Mouse (Mus musculus) liver, embryonic 14.5 days (tissue): ENCODE data around the gene Tmem80. TPM values are rescaled to one million over a fixed set of nuclear protein-coding genes. Genes with fewer than 3 reads are reported as not detected.

Source experiments
- ATAC-seq: fragments of 200-750 bp; cut with Nextera tagmentation; 2 replicates; pipeline ENCODE4 v1.8.0; 2017; ENCODE audit warnings: moderate number of reproducible peaks, mild to moderate bottlenecking, moderate library complexity; ENCODE audit not compliant: insufficient read depth
- DNase-seq, 3 experiments: peaks; one replicate each; pipeline ENCODE4 v3.0.0-alpha.2; 2012 to 2013; ENCODE audit warnings: low read depth in 3 of 3, low spot score in 3 of 3
- H3K27ac ChIP-seq: fragments of 300-500 bp; sonication (generic); 2 replicates; pipeline ENCODE4 v1.5.1; 2014; ENCODE audit warnings: moderate library complexity, mild to moderate bottlenecking, control low read depth, inconsistent platforms
- H3K27me3 ChIP-seq: fragments of 300-500 bp; sonication (generic); 2 replicates; pipeline ENCODE4 v1.6.1; 2014; ENCODE audit warnings: mild to moderate bottlenecking, low read length, moderate library complexity; ENCODE audit not compliant: control insufficient read depth, insufficient read depth
- H3K36me3 ChIP-seq: fragments of 300-500 bp; sonication (generic); replicated peaks from 2 replicates; pipeline ENCODE4 v1.6.1; 2014; ENCODE audit warnings: low read depth; ENCODE audit not compliant: control insufficient read depth, insufficient read depth
- H3K4me1 ChIP-seq, 2 experiments: fragments of 200-500 bp in 1 of 2; fragments of 300-500 bp in 1 of 2; sonication (generic) in 1 of 2; replicated peaks; 2 replicates each; pipeline ENCODE4 v1.6.1; 2012 to 2014; ENCODE audit warnings: antibody characterized with exemption in 1 of 2, inconsistent platforms in 1 of 2, low read length in 1 of 2; ENCODE audit not compliant: control insufficient read depth in 2 of 2, insufficient read depth in 2 of 2
- H3K4me2 ChIP-seq: fragments of 300-500 bp; sonication (generic); 2 replicates; pipeline ENCODE4 v1.6.1; 2014; ENCODE audit warnings: low read depth, mild to moderate bottlenecking, control low read depth, moderate library complexity
- H3K4me3 ChIP-seq, 2 experiments: fragments of 200-500 bp in 1 of 2; fragments of 300-500 bp in 1 of 2; sonication (generic) in 1 of 2; 2 replicates each; pipeline ENCODE4 v1.5.1; 2012 to 2014; ENCODE audit warnings: low read depth in 2 of 2, low read length in 2 of 2, mild to moderate bottlenecking in 2 of 2, control low read depth in 1 of 2, inconsistent platforms in 1 of 2, moderate library complexity in 1 of 2; ENCODE audit not compliant: insufficient read depth in 1 of 2
- H3K9ac ChIP-seq: fragments of 300-500 bp; sonication (generic); replicated peaks from 2 replicates; pipeline ENCODE4 v1.6.1; 2014; ENCODE audit warnings: mild to moderate bottlenecking, control low read depth, moderate library complexity
- H3K9me3 ChIP-seq: fragments of 300-500 bp; sonication (generic); 2 replicates; pipeline ENCODE4 v1.6.1; 2016; ENCODE audit warnings: low read length, mixed read lengths; ENCODE audit not compliant: control insufficient read depth
- CTCF ChIP-seq: IDR thresholded peaks from 2 replicates; pipeline ENCODE4 v1.5.1; 2016; ENCODE audit warnings: antibody characterized with exemption, low read depth, control low read depth
- EP300 ChIP-seq: IDR thresholded peaks from 2 replicates; pipeline ENCODE4 v1.6.1; 2016; ENCODE audit warnings: antibody characterized with exemption, low read depth
- WGBS: fragments of 180-500 bp; shearing (Covaris S2); extraction: QIAGEN DNeasy Blood & Tissue Kit; methylation state at CpG from one replicate; pipeline ENCODE4 v1.1.7; 2014; ENCODE audit not compliant: insufficient replicate concordance; 5-methylcytosine and 5-hydroxymethylcytosine counted together
- polyA plus RNA-seq, 2 experiments: library from polyadenylated mRNA; depleted of rRNA in 1 of 2; stranded (reverse) in 1 of 2; unstranded in 1 of 2; fragments of >200 nt; fragmentation: Nextera tagmentation in 1 of 2; extraction: Ambion mirVana in 1 of 2; gene quantifications; 2 replicates each; pipeline versions ENCODE4 v1.2.1 to v1.2.3; 2012 to 2014

Gene Tmem80
- polyA plus RNA-seq, 2 experiments: 11.3 to 13.6 TPM

GRCm38 (mm10) chr7:141343696-141344095, 16.2 kb downstream of the Tmem80 start:
- TF ChIP-seq CTCF (no peak), EP300 (no peak)
- Histone ChIP-seq H3K4me3 (no peak overlapping the region), H3K27me3 (no peaks in the 10 kb centered on the region), H3K4me1 (peaks cover 2 to 7% of the 10 kb centered on the region in 2 experiments; a peak in 3 of 4 replicates), H3K4me2 (no peak overlapping the region), H3K9me3 (no peaks in the 10 kb centered on the region), H3K9ac (no peak overlapping the region), H3K27ac (no peak overlapping the region), H3K36me3 (no peaks in the 10 kb centered on the region)
- 51% methylated on average over 7 of the region's 7 CpGs for WGBS
- ATAC-seq (no peak), DNase-seq (no peak)

DNA sequence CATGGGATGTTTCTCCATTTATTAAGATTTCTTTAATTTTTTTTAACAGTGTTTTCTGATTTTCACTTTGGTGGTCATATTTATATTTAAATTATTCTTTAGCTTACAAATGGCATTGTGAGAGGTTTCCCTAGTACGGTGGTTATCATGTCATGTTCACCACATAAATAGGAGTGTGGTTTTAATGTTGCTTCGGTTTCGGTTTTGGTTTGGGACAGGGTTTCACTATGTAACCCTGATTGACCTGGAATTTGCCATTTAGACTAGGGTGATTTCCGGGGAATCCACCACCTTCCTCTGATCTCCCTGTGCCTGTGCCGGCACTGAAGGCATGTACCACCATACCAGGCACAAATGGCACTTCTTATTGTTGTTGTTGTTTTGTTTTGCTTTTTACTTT, 17.2 kb downstream of the Tmem80 start:
- WGBS: 65% methylated on average over 5 of the region's 5 CpGs
- no peak overlapping the region for H3K9ac ChIP-seq
- no peaks in the 10 kb centered on the region for H3K36me3 ChIP-seq
- peaks cover 0 to 7% of the 10 kb centered on the region in 2 experiments; a peak in 2 of 4 replicates for H3K4me1 ChIP-seq
- no peak overlapping the region for H3K4me3 ChIP-seq
- DNase-seq (no peak), ATAC-seq (no peak)
- no peaks in the 10 kb centered on the region for H3K9me3 ChIP-seq
- H3K27ac ChIP-seq: no peak overlapping the region
- no peaks in the 10 kb centered on the region for H3K27me3 ChIP-seq
- no peak overlapping the region for H3K4me2 ChIP-seq
- TF ChIP-seq EP300 (no peak), CTCF (no peak)

- DNase-seq: no peak
- H3K4me1 ChIP-seq: no peaks in the 10 kb centered on the region; a peak in 1 of 4 replicates
- H3K36me3 ChIP-seq: no peaks in the 10 kb centered on the region
- TF ChIP-seq CTCF: no peak
- ATAC-seq: no peak
- no peaks in the 10 kb centered on the region for H3K27me3 ChIP-seq
- no peak overlapping the region for H3K4me3 ChIP-seq
- H3K9ac ChIP-seq: no peak overlapping the region
- 63% methylated on average over 6 of the region's 6 CpGs for WGBS
- H3K9me3 ChIP-seq: no peaks in the 10 kb centered on the region
- no peak overlapping the region for H3K27ac ChIP-seq
- H3K4me2 ChIP-seq: no peak overlapping the region
Observed at GRCm38 (mm10) chr7:141351061-141351460, 23.5 kb downstream of the Tmem80 start.

DNA sequence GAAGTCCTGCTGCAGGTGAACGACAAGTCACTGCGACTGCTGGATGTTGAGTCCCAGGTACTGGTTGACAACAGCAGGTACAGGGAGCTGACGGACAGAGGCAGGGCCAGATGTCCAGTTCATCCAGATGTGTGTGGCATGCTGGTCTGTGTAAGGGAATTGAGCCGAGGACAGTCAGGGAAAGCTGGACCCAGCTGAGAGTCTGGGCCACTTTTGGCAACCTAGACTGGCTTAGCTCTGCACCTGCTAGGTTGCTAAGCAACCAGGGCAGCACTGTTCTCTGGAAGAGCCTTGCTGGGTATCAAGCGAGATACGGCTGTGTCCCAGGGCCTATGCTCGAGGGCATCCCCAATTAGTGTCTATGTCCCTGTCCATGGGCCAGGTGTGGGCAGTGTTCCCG, 27.5 kb downstream of the Tmem80 start:
- Histone ChIP-seq H3K9me3 (no peaks in the 10 kb centered on the region), H3K4me3 (no peak overlapping the region), H3K4me1 (no peaks in the 10 kb centered on the region; a peak in 1 of 4 replicates), H3K36me3 (no peaks in the 10 kb centered on the region), H3K4me2 (no peak overlapping the region), H3K27me3 (no peaks in the 10 kb centered on the region), H3K9ac (no peak overlapping the region), H3K27ac (no peak overlapping the region)
- TF ChIP-seq EP300 (no peak), CTCF (no peak)
- ATAC-seq: no peak
- WGBS: 61% methylated on average over 8 of the region's 8 CpGs
- no peak for DNase-seq

- 48% methylated on average over 12 of the region's 12 CpGs for WGBS
- Histone ChIP-seq H3K9me3 (no peaks in the 10 kb centered on the region), H3K36me3 (no peaks in the 10 kb centered on the region), H3K4me3 (no peak overlapping the region), H3K27ac (no peak overlapping the region), H3K27me3 (no peaks in the 10 kb centered on the region), H3K4me2 (no peak overlapping the region), H3K4me1 (no peaks in the 10 kb centered on the region; a peak in 1 of 4 replicates), H3K9ac (no peak overlapping the region)
- TF ChIP-seq EP300 (no peak), CTCF (peak; percentile 47)
- no peak for DNase-seq
- peak; percentile 27; the same call in 1 of the 2 replicates for ATAC-seq
Observed at GRCm38 (mm10) chr7:141355626-141356326, 28.2 kb downstream of the Tmem80 start.
